ENCODE assay signal across 26 mouse cellular contexts in genomic region chr10:62036815-62037214, GRCm38 (mm10). TPM values are rescaled to one million over a fixed set of nuclear protein-coding genes. Genes with fewer than 3 reads are reported as not detected.
DNase-seq lines count a peak whose midpoint lies in the region; ATAC-seq lines count a peak whose summit lies in the region.
"Had no signal": no experiment of that assay in that cellular context is flagged by ENCODE, and none has a peak within 500 bp of the region (broad histone marks: within the 10 kb centered on the region; RNA-seq: fewer than 3 reads in every experiment).

No protein-coding gene starts in this region.

- H3K9me3 ChIP-seq in forebrain, embryonic 12.5 days = peaks cover 10% of the 10 kb centered on the region; the same call in 1 of the 2 replicates
- H3K9me3 ChIP-seq: forebrain, embryonic 15.5 days had no signal

- no peaks in the 10 kb centered on the region for H3K27me3 ChIP-seq in forebrain, embryonic 12.5 days
- H3K27me3 ChIP-seq: embryonic facial prominence, embryonic 13.5 days; embryonic facial prominence, embryonic 15.5 days; forebrain, embryonic 13.5 days; forebrain, embryonic 15.5 days had no signal

- H3K9ac ChIP-seq in forebrain, embryonic 12.5 days = no peak overlapping the region
- H3K9ac ChIP-seq: embryonic facial prominence, embryonic 13.5 days; embryonic facial prominence, embryonic 15.5 days; forebrain, embryonic 13.5 days; forebrain, embryonic 15.5 days; forebrain, postnatal 0 days had no signal

- WGBS in forebrain, embryonic 12.5 days = 42% methylated on average over 1 of the region's 1 CpGs

- no peak overlapping the region for H3K4me3 ChIP-seq in forebrain, embryonic 12.5 days (replicated peaks)
- H3K4me3 ChIP-seq: embryonic facial prominence, embryonic 13.5 days; embryonic facial prominence, embryonic 15.5 days; erythroblast, embryonic 14.5 days; forebrain, embryonic 10.5 days; forebrain, embryonic 13.5 days; forebrain, embryonic 15.5 days had no signal

- DNase-seq in ES-CJ7 (ENCODE audit: low read depth, low spot score) (peak; percentile 85), R1 (ENCODE audit: low read depth, low spot score) (peak; percentile 79)
- DNase-seq in lung, adult 18-20 months = no peak
- DNase-seq: adrenal gland, adult 2 months; adrenal gland, postnatal 10 days; adrenal gland, postnatal 25 days; cerebellum, adult 11 months; cerebellum, adult 18-20 months; cerebellum, adult 8-10 months; cerebellum, adult 9-11 months; cerebellum, postnatal 14 days; cerebellum, postnatal 36 days; embryo, embryonic 11 days; forebrain, postnatal 0 days had no signal

- H3K27ac ChIP-seq in forebrain, embryonic 12.5 days = no peak overlapping the region
- H3K27ac ChIP-seq: embryonic facial prominence, embryonic 13.5 days; embryonic facial prominence, embryonic 15.5 days; forebrain, embryonic 10.5 days; forebrain, embryonic 13.5 days; forebrain, embryonic 15.5 days had no signal

- H3K36me3 ChIP-seq in forebrain, embryonic 12.5 days (replicated peaks) = no peaks in the 10 kb centered on the region
- H3K36me3 ChIP-seq: embryonic facial prominence, embryonic 13.5 days; embryonic facial prominence, embryonic 15.5 days; forebrain, embryonic 10.5 days; forebrain, embryonic 15.5 days had no signal

- no peak for ATAC-seq in forebrain, embryonic 12.5 days (ENCODE audit: low FRiP score)
- ATAC-seq in megakaryocyte, adult 5-6 weeks (ENCODE audit: poor library complexity, severe bottlenecking) = no peak
- ATAC-seq: forebrain, embryonic 13.5 days; forebrain, embryonic 15.5 days; forebrain, postnatal 0 days had no signal

- no peaks in the 10 kb centered on the region for H3K4me1 ChIP-seq in forebrain, embryonic 12.5 days
- H3K4me1 ChIP-seq: embryonic facial prominence, embryonic 13.5 days; forebrain, embryonic 13.5 days; forebrain, embryonic 15.5 days had no signal

- H3K4me2 ChIP-seq in forebrain, embryonic 12.5 days = no peak overlapping the region
- H3K4me2 ChIP-seq: embryonic facial prominence, embryonic 13.5 days; embryonic facial prominence, embryonic 15.5 days; forebrain, embryonic 13.5 days; forebrain, embryonic 15.5 days had no signal

RNA-seq across cellular contexts. Expression of gene Col13a1, which starts 57.9 kb away (rescaled TPM):
- 0.76 and 0.96 TPM in 2 replicates for polyA plus RNA-seq in forebrain, embryonic 12.5 days (2016; fragmentation: Nextera tagmentation; extraction: Ambion mirVana)
- total RNA-seq in megakaryocyte, adult 5-6 weeks (2015) = not detected in 2 replicates
- total RNA-seq in megakaryocyte, adult 5-6 weeks (2017) = not detected in 2 replicates
- total RNA-seq: CH12.LX; common myeloid progenitor, adult 5-6 weeks; MEL had no signal
- polyA plus RNA-seq: C2C12 had no signal

Comparison
In these comparisons a context has a peak if more than half of its experiments do, and no peak if none do; other contexts are left out.
1. DNase-seq: peak in ES-CJ7 (single experiment) and R1 (single experiment); none in lung, adult 18-20 months (0 of 2).